Mouse (Mus musculus): ENCODE results near the gene Capn11.
A peak's percentile ranks its signal among the peaks of the same experiment; 100 is the strongest.

Gene Capn11

DNA sequence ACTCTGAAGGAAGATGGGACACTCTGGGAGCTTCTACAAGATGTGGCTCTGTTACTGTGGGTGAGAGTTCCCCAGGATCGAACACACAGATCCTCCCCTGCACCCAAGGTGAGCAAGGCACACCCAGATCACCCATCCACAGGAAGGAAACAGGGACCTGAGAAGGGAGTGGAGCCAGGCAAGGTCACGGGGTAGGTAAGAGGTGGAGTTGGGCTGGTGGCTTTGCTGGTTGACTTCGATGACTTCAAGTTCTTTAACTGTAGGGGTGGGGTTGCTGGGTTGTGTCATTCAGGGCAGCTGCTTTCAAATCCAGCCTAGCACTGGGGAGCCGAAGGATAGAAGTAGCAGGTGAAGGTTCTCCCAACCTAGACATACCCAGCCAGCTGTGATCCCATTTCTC is 23.7 kb upstream of the Capn11 start:
- no peak for ATAC-seq (ENCODE audit: low TSS enrichment)

DNA sequence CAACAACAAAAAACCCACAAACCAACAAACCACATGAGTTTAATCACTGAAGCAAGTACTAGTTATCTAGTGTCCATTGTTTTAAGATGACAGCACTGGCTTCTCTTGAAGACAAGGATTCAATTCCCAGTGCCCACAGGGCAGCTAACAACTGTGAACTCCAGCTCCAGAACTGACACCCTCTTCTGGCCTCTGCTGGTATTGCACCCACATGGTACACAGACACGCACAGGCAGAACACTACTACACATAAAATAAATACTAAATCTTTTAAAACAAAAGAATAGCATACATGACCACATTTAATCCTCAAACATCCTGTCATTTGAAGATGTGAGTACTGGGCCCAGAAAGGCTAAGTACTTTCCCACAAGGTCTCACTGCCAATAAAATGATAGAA is 22.5 kb upstream of the Capn11 start:
- no peak for ATAC-seq (ENCODE audit: low TSS enrichment)

DNA sequence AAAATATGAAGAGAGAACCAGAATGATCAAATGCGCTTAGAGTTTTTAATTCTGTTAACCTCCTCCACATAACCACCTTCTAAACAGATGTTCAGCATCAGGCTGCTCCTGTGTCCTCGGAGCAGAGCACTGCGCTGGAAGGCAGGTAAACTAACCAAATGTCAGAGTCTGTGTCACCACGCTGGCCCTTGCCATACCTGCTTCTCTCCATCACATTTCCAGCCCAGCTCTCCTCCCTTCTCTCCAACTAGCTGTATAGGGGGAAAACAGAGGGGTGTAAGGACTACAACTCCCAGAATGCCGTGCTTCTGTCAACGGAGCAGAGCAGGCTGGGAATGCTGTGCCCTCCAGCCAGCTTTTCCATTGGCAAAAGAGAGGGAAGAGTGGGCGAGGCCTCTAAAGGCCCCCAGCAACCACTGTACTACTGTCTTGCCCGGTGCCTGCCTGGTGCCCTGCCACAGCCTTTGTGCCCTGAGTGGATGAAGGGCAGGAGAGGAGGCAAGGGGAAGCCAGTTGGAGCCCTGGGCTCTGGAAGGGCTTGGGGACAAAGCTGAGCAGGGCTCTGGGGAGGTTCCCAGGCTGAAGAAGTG is 21.4 kb upstream of the Capn11 start:
- ATAC-seq (ENCODE audit: low TSS enrichment): peak; percentile 81

DNA sequence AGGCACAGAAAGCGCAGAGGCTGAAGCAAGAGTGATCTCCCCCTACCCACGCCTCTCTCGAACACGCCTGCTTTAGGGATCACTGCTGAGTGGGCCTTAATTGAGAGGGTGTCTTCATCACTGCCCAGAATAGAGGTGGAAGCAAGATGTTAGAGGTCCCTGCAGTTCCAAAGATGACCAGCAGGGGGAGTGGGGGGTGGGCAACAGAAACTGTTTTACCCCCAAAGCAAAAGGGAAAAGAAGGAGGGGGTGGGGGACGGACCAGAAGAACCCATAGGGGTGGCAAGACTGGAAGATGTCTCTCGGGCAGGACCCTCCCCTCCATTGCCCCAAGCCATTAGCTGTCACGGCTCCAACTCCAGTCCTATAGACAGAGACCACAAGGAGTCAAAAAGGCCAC is 19.0 kb upstream of the Capn11 start:
- no peak for ATAC-seq (ENCODE audit: low TSS enrichment)

DNA sequence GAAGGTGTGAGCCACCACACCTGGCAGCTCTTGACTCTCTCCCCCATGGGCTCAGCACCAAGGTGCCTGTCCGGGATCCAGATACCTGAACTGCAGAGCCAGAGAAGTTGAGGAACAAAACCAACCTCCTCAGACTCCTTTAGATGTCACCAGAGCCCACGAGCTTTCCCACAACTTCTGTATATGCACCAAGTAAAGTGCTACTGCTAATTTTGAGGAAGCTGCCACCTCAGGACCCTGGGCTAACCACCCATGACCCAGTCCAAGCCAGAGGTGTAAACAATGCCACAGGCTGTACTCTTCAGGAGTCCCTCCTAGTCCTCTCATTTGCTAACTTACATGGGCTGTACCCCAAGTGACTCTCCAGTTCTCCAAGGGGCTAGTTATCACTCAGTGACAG is 13.5 kb upstream of the Capn11 start:
- no peak for ATAC-seq (ENCODE audit: low TSS enrichment)

DNA sequence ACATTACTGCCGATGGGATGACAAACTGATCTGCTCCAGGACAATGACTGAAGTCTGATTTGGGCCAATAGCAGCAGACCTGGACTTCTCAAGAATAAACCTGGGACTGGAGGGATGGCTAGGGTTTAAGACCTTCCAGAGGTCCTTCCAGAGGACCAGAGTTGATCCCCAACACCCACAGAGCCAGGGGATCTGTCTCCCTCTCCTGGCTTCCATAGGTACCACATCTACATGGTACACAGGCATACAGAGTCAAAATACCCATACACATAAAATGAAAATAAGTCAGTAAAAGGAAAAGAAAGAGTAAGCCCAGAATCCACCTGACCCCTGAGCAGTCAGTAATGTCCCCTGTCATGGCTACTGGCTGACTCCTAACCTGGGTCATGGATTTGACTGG is 12.7 kb upstream of the Capn11 start:
- no peak for ATAC-seq (ENCODE audit: low TSS enrichment)

DNA sequence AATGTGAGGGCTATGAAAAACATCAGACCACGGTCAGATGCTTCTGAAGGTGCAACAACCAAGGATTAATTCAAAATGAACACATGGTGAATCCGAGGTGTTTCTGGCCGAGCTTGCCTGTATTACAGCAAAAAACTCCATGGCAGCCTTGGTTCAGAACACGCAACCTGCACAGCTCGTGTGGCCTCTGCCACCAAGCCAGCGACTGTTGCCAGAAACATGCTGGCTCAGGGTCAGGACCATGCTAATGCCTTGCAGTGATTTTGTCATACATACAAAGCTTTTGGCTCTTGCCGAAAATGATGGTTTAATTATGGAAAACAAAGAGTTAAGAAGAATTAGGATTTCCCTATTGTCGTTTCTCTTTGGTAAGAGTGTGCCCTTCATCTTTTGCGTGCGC is 8.9 kb upstream of the Capn11 start:
- no peak for ATAC-seq (ENCODE audit: low TSS enrichment)

DNA sequence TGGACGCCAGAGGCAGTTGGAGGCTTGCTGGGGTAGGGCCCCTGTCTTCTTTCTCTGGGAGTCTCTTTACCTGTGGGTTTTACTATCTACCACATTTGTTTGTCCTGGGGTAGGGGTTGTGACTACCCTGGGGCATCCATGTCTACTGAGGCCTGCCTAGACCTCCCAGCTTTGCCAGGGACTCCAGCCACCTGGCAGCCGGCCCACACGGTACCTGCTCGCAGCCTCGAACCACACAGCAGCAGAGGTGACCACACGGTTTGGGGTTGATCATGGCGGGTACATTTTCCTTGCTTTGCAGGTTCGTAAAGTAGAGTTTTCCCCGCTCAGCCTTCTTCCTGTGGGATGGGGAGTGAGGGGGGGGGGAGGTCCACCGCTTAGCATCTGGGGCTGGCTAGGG is 8.4 kb upstream of the Capn11 start:
- ATAC-seq (ENCODE audit: low TSS enrichment): no peak

DNA sequence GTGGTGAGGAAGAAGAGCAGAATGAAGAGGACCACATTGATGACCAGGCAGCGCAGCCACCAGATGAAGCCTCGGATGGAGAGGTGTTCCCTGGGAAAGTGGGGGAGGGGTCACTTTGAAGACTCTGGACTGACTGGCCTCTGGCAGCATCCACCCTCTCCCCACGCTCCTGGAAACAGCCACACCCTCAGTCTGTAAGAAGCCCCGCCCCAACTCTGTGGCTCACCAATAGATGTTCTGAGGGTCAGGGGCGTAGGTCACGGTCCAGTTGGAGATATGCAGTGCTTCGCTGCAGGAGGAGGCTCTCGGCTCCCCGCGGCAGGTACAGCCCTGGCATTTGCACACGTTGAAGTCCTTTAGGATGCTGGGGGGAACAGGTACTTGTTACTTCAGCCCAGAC is 7.0 kb upstream of the Capn11 start:
- ATAC-seq (ENCODE audit: low TSS enrichment): no peak

DNA sequence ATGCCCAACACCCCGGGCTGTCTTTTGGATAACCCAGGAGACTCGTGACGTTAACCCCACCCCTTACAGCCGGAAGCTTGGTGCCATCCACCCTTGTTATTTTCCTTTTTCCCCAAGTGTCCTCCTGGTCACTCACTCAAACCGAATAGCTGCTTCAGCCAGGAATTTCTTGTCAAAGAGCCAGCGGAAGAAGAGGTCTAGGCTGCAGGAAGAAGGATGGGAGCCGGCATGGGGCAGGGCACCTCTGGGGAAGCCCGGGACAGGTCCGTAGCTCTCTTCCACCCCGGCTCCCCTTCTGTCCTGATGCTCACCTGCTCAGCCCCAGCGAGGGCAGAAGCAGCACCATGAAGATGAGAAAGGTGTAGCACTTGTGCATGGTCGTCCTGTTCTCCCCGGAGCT is 5.5 kb upstream of the Capn11 start:
- no peak for ATAC-seq (ENCODE audit: low TSS enrichment)

DNA sequence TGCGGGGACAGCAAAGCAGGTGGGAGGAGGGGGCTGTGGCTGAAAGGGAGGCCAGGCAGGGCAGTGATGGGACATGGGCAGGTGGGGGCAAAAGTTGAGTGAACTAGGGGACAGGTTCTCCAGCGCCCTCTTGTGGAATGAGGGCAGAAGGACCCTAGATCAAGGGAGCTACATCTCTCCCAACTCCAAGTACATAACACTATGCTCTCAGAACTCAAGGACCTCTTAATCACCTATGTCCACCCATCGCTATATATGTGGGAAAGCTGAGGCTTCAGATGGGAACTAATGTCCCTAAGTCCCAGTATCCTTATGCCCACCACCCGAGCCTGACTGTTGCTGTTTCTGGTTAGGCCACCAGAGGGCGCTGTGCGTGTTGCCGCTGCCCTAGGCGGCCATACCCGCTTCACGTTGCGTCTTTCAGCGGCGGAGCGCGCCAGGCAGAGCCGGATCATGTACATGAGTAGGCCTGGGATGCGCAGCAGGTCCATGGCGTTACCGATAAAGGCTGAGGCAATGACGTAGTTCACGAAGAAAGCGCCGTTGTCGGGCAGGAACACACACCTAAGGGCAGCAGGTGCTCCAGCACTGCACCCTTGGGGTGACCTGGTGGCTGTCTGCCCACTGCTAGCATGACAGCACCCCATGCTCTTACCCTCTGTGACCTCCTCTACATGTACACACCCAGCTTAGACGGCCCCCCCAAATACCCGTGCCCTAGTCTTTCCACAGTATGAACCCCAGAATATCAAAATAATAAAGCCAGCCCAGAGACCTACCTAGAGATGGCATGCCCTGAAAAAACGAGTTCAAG is 4.2 kb upstream of the Capn11 start:
- ATAC-seq (ENCODE audit: low TSS enrichment): peak; percentile 70

DNA sequence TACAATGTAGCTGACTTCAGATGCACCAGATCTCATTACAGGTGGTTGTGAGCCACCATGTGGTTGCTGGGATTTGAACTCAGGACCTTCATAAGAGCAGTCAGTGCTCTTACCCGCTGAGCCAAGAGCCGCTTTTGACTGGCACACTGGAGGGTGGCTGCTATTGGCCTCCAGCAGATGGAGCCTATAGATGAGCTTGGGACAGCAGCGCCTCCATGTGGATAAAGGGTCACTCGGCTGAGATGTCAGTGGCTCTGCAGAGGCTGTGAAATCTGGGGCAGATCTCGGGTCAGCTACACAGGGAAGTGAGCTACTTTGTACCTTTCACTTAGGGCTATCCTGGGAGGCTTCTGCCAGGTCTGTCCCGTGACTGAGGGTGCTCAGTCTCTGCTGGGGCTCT is 3.3 kb downstream of the Capn11 start:
- no peak for ATAC-seq (ENCODE audit: low TSS enrichment)

DNA sequence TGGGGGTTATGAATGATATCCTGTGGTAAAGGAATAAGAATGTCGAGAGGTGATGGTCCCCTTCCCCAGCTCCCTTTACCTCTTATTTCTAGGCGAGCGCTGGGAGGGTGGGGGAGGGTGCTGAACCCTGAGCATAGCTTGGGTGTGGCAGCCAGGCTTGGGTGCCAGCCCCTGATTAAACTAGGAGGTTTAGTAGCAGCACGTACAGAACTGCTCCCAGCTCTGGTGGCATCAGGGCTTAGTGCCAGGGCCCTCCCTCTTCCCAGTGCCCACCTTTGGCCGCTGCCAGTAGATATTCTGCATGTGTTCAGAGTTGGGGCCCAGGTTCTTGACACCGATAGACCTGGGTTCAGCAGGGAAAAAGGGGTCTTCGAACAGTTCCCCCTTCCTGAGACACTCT is 5.9 kb downstream of the Capn11 start:
- no peak for ATAC-seq (ENCODE audit: low TSS enrichment)

DNA sequence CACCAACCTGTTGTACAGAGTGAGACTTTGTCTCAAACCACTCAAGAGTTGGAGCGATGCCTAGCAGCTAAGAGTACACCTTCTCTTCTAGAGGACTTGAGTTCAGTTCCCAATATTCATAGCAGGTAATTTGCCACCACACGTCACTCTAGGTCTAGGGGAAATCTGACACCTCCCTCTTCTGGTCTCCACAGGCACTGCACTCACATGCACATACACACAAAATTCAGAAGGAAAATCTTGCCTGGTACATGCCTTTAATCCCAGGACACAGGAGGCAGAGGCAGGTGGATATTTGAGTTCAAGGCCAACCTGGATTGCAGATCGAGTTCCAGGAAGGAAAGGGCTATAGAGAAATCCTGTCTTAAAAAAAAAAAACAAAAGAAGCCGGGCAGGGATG is 14.9 kb downstream of the Capn11 start:
- no peak for ATAC-seq (ENCODE audit: low TSS enrichment)

DNA sequence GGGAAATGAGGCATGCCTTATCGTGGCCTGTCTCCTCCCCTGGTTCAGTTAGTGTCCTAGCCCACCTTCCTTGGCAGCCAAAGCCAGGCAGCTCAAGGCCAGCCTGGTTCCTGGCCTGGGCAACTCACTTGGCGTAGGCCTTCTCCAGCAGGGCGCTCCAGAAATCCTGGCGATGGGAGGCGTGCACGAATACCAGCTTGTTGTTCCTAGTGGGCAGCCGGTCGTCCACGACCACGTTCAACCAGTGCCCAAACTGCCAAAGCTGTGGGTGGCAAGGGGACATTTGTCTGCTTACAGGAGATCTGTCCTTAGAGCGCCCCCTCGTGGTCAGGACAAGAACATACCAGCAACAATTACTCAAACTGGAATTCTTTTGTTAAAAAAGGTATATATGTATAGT is 16.4 kb downstream of the Capn11 start:
- ATAC-seq (ENCODE audit: low TSS enrichment): peak; percentile 31; the same call in 1 of the 2 replicates

DNA sequence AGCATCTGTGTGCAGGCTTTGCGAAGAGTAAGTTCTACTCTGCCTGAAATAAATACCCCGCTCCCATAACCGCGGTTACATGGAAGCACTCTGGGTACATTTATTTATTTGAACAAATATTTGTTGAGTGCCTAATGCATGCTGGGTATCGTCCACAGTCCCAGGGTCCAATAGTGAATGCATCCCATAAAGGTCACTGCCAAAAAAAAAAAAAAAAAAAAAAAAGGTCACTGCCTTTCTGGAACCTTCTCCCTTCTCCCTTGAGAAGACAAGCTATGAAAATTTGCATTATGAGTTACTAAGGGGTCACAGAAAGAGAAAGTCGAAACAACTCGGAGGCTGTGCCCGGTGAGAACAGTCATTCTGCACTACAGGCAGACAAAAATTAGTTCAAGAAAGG is 17.1 kb downstream of the Capn11 start:
- no peak for ATAC-seq (ENCODE audit: low TSS enrichment)

DNA sequence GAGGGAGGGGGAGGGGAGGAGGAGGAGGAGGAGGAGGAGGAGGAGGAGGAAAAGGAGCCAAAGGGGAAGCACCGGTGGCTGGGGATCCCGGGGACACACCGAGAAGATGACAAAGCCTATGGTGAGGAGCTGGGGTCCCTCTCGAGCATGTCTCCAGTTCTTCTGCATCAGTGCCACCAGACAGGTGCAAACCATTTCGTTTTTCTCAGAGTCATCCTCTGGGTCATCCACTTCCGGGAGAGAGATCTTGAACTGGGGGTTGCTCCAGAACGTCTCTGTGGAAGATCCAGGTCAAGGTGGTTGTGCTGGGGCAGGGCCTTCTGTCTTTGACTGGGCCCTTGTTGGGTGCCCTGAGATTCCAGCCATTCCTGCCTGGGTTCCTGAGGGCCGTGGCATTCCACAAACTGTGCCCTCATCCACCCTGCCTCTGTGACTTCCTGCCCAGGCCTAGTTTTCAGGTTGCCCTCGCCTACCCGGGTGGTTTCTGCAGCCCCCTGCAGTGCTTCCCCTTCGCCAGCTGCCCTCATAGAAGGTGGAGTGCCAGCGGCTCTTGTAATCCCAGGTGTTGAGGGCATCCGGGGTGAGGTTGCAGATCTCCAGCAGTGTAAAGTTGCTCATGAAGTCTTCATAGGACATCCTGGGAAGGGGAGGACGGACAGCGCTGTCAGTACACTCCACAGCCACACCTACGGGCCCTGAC is 20.4 kb downstream of the Capn11 start:
- ATAC-seq (ENCODE audit: low TSS enrichment): no peak

DNA sequence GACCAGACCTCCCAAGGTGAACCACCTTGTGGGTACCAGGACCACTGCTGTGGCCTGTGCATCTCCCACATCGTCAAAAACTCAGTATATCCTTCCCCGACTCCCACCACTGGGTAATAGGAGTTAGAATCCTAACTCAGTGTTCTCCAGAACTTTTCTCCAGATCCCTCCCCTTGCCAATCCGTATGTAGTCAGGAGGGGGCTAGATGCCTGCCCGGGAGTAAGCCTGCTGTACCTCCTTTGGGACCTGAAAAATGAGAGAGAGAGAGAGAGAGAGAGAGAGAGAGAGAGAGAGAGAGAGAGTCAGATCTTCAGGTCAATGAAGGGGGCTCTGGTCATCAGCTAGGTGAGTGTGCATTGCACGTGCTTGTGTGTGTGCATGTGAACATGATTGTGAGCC is 25.1 kb downstream of the Capn11 start:
- no peak for ATAC-seq (ENCODE audit: low TSS enrichment)

DNA sequence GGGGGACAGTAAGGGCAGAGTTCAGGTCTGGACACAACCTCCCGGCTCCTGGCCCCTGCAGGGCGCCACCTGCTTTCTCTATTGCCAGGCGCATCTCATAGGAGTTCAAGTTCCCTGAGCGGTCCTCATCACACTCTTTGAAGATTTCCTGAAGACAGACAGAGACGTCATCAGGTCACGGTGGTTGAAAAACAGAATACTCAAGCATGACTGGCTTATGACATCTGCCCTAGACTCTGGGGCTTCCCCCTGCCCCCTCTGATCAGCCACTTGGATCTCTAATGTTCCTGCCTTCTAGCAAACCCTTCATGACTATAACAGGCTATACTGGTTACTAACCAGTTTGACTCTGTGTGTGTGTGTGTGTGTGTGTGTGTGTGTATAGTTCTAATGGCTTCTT is 27.2 kb downstream of the Capn11 start:
- ATAC-seq (ENCODE audit: low TSS enrichment): no peak

DNA sequence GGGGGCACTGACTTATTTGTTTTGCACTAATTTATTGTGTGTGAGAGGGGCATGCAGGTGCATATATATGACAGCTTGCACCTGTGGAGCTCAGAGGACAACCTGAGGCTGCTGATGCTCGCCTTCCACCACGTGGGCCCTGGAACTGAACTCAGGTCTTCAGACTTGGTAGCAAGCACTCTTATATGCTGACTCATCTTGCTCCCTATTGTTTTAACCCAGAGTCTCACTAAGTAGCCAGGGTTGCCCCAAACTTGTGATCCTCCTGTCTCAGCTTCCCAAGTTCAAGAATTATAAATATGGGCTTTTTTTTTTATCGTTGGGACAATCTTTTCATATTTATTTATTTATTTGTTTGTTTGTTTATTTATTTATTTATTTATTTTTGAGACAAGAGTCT is 28.1 kb downstream of the Capn11 start:
- ATAC-seq (ENCODE audit: low TSS enrichment): no peak

DNA sequence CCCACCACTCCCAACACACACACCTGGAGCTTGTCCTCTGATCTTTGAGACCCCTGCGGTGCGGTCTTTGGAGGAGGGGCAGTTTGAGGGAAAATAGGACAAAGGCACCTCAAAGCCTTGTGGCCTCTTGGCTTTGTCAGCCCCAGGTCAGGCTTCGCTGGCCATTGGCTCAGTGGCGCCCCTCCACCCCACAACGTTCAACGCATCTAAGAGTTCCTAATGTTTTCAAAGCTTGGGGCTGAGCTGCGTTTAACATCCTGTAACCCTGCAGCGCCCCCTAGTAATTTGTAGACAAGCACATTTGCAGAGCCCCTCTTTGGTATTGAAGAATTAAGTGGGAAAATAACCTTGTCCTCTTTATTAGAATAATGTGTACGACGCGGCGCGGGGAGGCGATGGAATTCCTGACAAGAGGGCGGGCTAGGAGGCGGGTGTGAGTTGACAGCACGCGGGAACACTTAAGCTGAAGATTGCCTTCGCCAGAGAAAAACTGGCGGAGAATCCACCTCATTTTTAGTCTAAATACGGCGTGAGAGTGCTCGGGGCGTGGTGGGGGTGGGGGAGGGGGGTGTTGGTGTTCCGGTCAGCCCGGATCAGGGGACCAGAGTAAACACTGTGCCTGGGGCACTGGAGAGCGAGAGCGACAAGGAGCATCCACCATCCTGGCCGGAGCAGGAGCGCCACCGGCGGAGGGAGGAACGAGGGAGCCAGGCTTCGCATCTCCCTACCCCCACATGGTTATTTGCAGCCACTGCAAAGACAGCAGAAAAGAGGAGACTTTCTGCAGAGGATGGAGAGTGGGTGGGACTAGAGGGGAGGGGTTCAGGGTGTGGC is 29.0 kb downstream of the Capn11 start:
- ATAC-seq (ENCODE audit: low TSS enrichment): peak; percentile 88
